ENCODE assay signal across 24 mouse cellular contexts in genomic region chr2:26323589-26324325, GRCm38 (mm10). TPM values are rescaled to one million over a fixed set of nuclear protein-coding genes. Genes with fewer than 3 reads are reported as not detected.
A peak's percentile ranks its signal among the peaks of the same experiment; 100 is the strongest.
DNase-seq lines count a peak whose midpoint lies in the region; ATAC-seq and TF ChIP-seq lines count a peak whose summit lies in the region.
"Had no signal": no experiment of that assay in that cellular context is flagged by ENCODE, and none has a peak within 500 bp of the region (broad histone marks: within the 10 kb centered on the region; RNA-seq: fewer than 3 reads in every experiment).

No protein-coding gene starts in this region.

- H3K4me3 ChIP-seq in heart, embryonic 15.5 days = no peak overlapping the region
- no peak overlapping the region for H3K4me3 ChIP-seq in heart, embryonic 10.5 days
- H3K4me3 ChIP-seq in hindbrain, embryonic 13.5 days = no peak overlapping the region
- H3K4me3 ChIP-seq in hindbrain, postnatal 0 days (ENCODE audit: low read length) = no peak overlapping the region
- H3K4me3 ChIP-seq: embryonic facial prominence, embryonic 10.5 days; forebrain, embryonic 13.5 days; kidney, embryonic 15.5 days had no signal

- peak; percentile 1 for DNase-seq in adrenal gland, adult 2 months
- DNase-seq in adrenal gland, postnatal 14 days = no peak
- DNase-seq in heart, adult 11 months = peak; percentile 91
- no peak for DNase-seq in heart, postnatal 36 days
- DNase-seq in heart, embryonic 10.5 days (ENCODE audit: low spot score) = no peak
- DNase-seq in hindbrain, postnatal 0 days (ENCODE audit: low spot score) = no peak
- DNase-seq: adrenal gland, postnatal 10 days; cerebellum, adult 11-12 months; cerebellum, postnatal 10 days; forebrain, postnatal 0 days; kidney, adult 2 months; kidney, postnatal 14 days had no signal

- peaks cover 66% of the 10 kb centered on the region for H3K4me1 ChIP-seq in heart, embryonic 15.5 days (replicated peaks)
- H3K4me1 ChIP-seq in heart, embryonic 10.5 days = peaks cover 27% of the 10 kb centered on the region
- H3K4me1 ChIP-seq in hindbrain, embryonic 13.5 days (replicated peaks) = peaks cover 38% of the 10 kb centered on the region
- peaks cover 19% of the 10 kb centered on the region for H3K4me1 ChIP-seq in hindbrain, postnatal 0 days (ENCODE audit: insufficient read depth, low read length)
- H3K4me1 ChIP-seq: kidney, embryonic 15.5 days had no signal

- H3K9me3 ChIP-seq in heart, embryonic 15.5 days (replicated peaks) = no peaks in the 10 kb centered on the region
- H3K9me3 ChIP-seq in heart, embryonic 10.5 days = no peaks in the 10 kb centered on the region
- no peaks in the 10 kb centered on the region for H3K9me3 ChIP-seq in hindbrain, embryonic 13.5 days
- H3K9me3 ChIP-seq in hindbrain, postnatal 0 days (ENCODE audit: low read length) = no peaks in the 10 kb centered on the region
- H3K9me3 ChIP-seq: embryonic facial prominence, embryonic 10.5 days; forebrain, embryonic 13.5 days; kidney, embryonic 15.5 days had no signal

- no peak for TF ChIP-seq CTCF in hindbrain, postnatal 0 days (IDR thresholded peaks at IDR 0.05; ENCODE audit: low read depth)

- peaks cover 38% of the 10 kb centered on the region for H3K36me3 ChIP-seq in heart, embryonic 15.5 days
- H3K36me3 ChIP-seq in heart, embryonic 10.5 days = peaks cover 80% of the 10 kb centered on the region
- peaks cover 62% of the 10 kb centered on the region for H3K36me3 ChIP-seq in hindbrain, embryonic 13.5 days
- peaks cover 52% of the 10 kb centered on the region for H3K36me3 ChIP-seq in hindbrain, postnatal 0 days (ENCODE audit: insufficient read depth, low read length)

- H3K9ac ChIP-seq in heart, embryonic 15.5 days = no peak overlapping the region; the same call in 1 of the 2 replicates
- H3K9ac ChIP-seq in hindbrain, embryonic 13.5 days = 0 out of 2 replicates have a peak overlapping the region, but pooled peaks have one; percentile 8
- no peak overlapping the region for H3K9ac ChIP-seq in hindbrain, postnatal 0 days (replicated peaks; ENCODE audit: low read length)
- H3K9ac ChIP-seq: forebrain, embryonic 13.5 days; forebrain, postnatal 0 days; hindbrain, embryonic 14.5 days; kidney, embryonic 15.5 days had no signal

- no peaks in the 10 kb centered on the region for H3K27me3 ChIP-seq in heart, embryonic 15.5 days
- no peaks in the 10 kb centered on the region for H3K27me3 ChIP-seq in heart, embryonic 10.5 days (ENCODE audit: insufficient read depth, poor library complexity, severe bottlenecking)
- H3K27me3 ChIP-seq in hindbrain, embryonic 13.5 days = no peaks in the 10 kb centered on the region
- no peaks in the 10 kb centered on the region for H3K27me3 ChIP-seq in hindbrain, postnatal 0 days (ENCODE audit: insufficient read depth, low read length)
- H3K27me3 ChIP-seq: forebrain, embryonic 13.5 days; kidney, embryonic 15.5 days; Patski had no signal

- no peak overlapping the region for H3K4me2 ChIP-seq in heart, embryonic 15.5 days
- no peak overlapping the region for H3K4me2 ChIP-seq in hindbrain, embryonic 13.5 days
- no peak overlapping the region for H3K4me2 ChIP-seq in hindbrain, postnatal 0 days (ENCODE audit: low read depth, low read length)
- H3K4me2 ChIP-seq: forebrain, embryonic 13.5 days; hindbrain, embryonic 14.5 days; kidney, embryonic 15.5 days had no signal

- peak overlapping the region; percentile 66 for H3K27ac ChIP-seq in heart, embryonic 15.5 days
- H3K27ac ChIP-seq in heart, embryonic 10.5 days = no peak overlapping the region
- no peak overlapping the region for H3K27ac ChIP-seq in hindbrain, embryonic 13.5 days
- H3K27ac ChIP-seq in hindbrain, postnatal 0 days = no peak overlapping the region
- H3K27ac ChIP-seq: embryonic facial prominence, embryonic 10.5 days; forebrain, embryonic 13.5 days; hindbrain, embryonic 14.5 days; kidney, embryonic 15.5 days had no signal

- WGBS in heart, embryonic 15.5 days = 68% methylated on average over 13 of the region's 13 CpGs
- 87% methylated on average over 13 of the region's 13 CpGs for WGBS in heart, embryonic 10.5 days
- WGBS in hindbrain, embryonic 13.5 days = 95% methylated on average over 13 of the region's 13 CpGs
- 93% methylated on average over 13 of the region's 13 CpGs for WGBS in hindbrain, postnatal 0 days

- peak; percentile 65 for ATAC-seq in heart, embryonic 15.5 days (replicated peaks; ENCODE audit: insufficient number of reproducible peaks, insufficient read depth, low FRiP score, low read depth)
- ATAC-seq in hindbrain, embryonic 13.5 days (ENCODE audit: low FRiP score) = no peak
- no peak for ATAC-seq in hindbrain, postnatal 0 days
- ATAC-seq: activated CD4-positive, CD25-positive, alpha-beta regulatory T cell, adult 4 months; forebrain, embryonic 13.5 days; forebrain, postnatal 0 days; intestine, embryonic 16.5 days; Patski had no signal

- intact Hi-C loops in heart, postnatal 36 days (cut with DNase I) = no loop called here

RNA-seq across cellular contexts. Expression of gene Gpsm1, which starts 8.4 kb away (rescaled TPM):
- total RNA-seq in adrenal gland, adult 2 months (2021) = 10 to 100 TPM in 1 of 2 experiments, 1 to 10 TPM in 1; 9.4 to 14.9 TPM
- 20.0 and 24.1 TPM in 2 replicates for polyA plus RNA-seq in adrenal gland, adult 2 months (2012; rRNA removed)
- total RNA-seq in adrenal gland, postnatal 14 days (2021) = 14.1 TPM in 2 replicates
- 100 to 1,000 TPM; 208 to 243 TPM for total RNA-seq in heart, postnatal 36 days (2021)
- polyA plus RNA-seq in heart, embryonic 15.5 days (2015; fragmentation: Nextera tagmentation; extraction: Ambion mirVana) = 64.4 and 71.6 TPM in 2 replicates
- polyA plus RNA-seq in heart, embryonic 10.5 days (2016; fragmentation: Nextera tagmentation; extraction: Ambion mirVana) = 43.7 and 53.9 TPM in 2 replicates
- polyA plus RNA-seq in hindbrain, embryonic 13.5 days (2015; fragmentation: Nextera tagmentation; extraction: Ambion mirVana) = 149 and 165 TPM in 2 replicates
- 310 and 330 TPM in 2 replicates for total RNA-seq in hindbrain, postnatal 0 days (2014; rRNA removed)
- 147 and 155 TPM in 2 replicates for polyA plus RNA-seq in hindbrain, postnatal 0 days (2015; fragmentation: Nextera tagmentation; extraction: Ambion mirVana)

RNA-seq across cellular contexts. Expression of gene Dnlz, which starts 28.2 kb away (rescaled TPM):
- 10 to 100 TPM; 20.6 to 25.6 TPM for total RNA-seq in adrenal gland, adult 2 months (2021)
- polyA plus RNA-seq in adrenal gland, adult 2 months (2012; rRNA removed) = 30.6 and 31.1 TPM in 2 replicates
- 19.0 and 19.8 TPM in 2 replicates for total RNA-seq in adrenal gland, postnatal 14 days (2021)
- 10 to 100 TPM; 21.1 to 21.4 TPM for total RNA-seq in heart, postnatal 36 days (2021)
- polyA plus RNA-seq in heart, embryonic 15.5 days (2015; fragmentation: Nextera tagmentation; extraction: Ambion mirVana) = 22.1 and 27.9 TPM in 2 replicates
- 32.7 and 34.7 TPM in 2 replicates for polyA plus RNA-seq in heart, embryonic 10.5 days (2016; fragmentation: Nextera tagmentation; extraction: Ambion mirVana)
- 29.0 and 29.6 TPM in 2 replicates for polyA plus RNA-seq in hindbrain, embryonic 13.5 days (2015; fragmentation: Nextera tagmentation; extraction: Ambion mirVana)
- total RNA-seq in hindbrain, postnatal 0 days (2014; rRNA removed) = 38.2 and 38.5 TPM in 2 replicates
- polyA plus RNA-seq in hindbrain, postnatal 0 days (2015; fragmentation: Nextera tagmentation; extraction: Ambion mirVana) = 25.6 and 28.2 TPM in 2 replicates

RNA-seq across cellular contexts. Expression of gene Ccdc187, which starts 29.4 kb away (rescaled TPM):
- total RNA-seq in adrenal gland, adult 2 months (2021) = 1 to 10 TPM in 1 of 2 experiments, under 1 TPM in 1; 0.58 to 1.0 TPM
- polyA plus RNA-seq in adrenal gland, adult 2 months (2012; rRNA removed) = 0.51 and 0.83 TPM in 2 replicates
- total RNA-seq in adrenal gland, postnatal 14 days (2021) = 1.0 and 1.5 TPM in 2 replicates
- under 1 TPM; 0.03 to 0.08 TPM for total RNA-seq in heart, postnatal 36 days (2021)
- polyA plus RNA-seq in heart, embryonic 15.5 days (2015; fragmentation: Nextera tagmentation; extraction: Ambion mirVana) = 0.08 and 0.15 TPM in 2 replicates
- polyA plus RNA-seq in heart, embryonic 10.5 days (2016; fragmentation: Nextera tagmentation; extraction: Ambion mirVana) = 0.02 TPM in 1 of 2 replicates, not detected in the other
- polyA plus RNA-seq in hindbrain, embryonic 13.5 days (2015; fragmentation: Nextera tagmentation; extraction: Ambion mirVana) = 0.18 and 0.23 TPM in 2 replicates
- 1.3 and 2.7 TPM in 2 replicates for total RNA-seq in hindbrain, postnatal 0 days (2014; rRNA removed)
- polyA plus RNA-seq in hindbrain, postnatal 0 days (2015; fragmentation: Nextera tagmentation; extraction: Ambion mirVana) = 0.18 TPM in 2 replicates
- total RNA-seq: gastrocnemius, adult 8-10 months; hematopoietic stem cell, adult 5-6 weeks had no signal
- polyA plus RNA-seq: activated CD4-positive, CD25-positive, alpha-beta regulatory T cell, adult 4 months; C2C12 had no signal

RNA-seq across cellular contexts. Expression of gene Card9, which starts 37.0 kb away (rescaled TPM):
- 1 to 10 TPM; 1.3 to 1.7 TPM for total RNA-seq in adrenal gland, adult 2 months (2021)
- polyA plus RNA-seq in adrenal gland, adult 2 months (2012; rRNA removed) = 4.9 and 5.0 TPM in 2 replicates
- total RNA-seq in adrenal gland, postnatal 14 days (2021) = 1.2 and 1.6 TPM in 2 replicates
- total RNA-seq in heart, postnatal 36 days (2021) = 1 to 10 TPM; 1.4 to 1.5 TPM
- polyA plus RNA-seq in heart, embryonic 15.5 days (2015; fragmentation: Nextera tagmentation; extraction: Ambion mirVana) = 0.60 and 1.7 TPM in 2 replicates
- polyA plus RNA-seq in heart, embryonic 10.5 days (2016; fragmentation: Nextera tagmentation; extraction: Ambion mirVana) = 0.31 and 0.62 TPM in 2 replicates
- polyA plus RNA-seq in hindbrain, embryonic 13.5 days (2015; fragmentation: Nextera tagmentation; extraction: Ambion mirVana) = 1.3 and 1.6 TPM in 2 replicates
- 2.0 and 24.2 TPM in 2 replicates for total RNA-seq in hindbrain, postnatal 0 days (2014; rRNA removed)
- polyA plus RNA-seq in hindbrain, postnatal 0 days (2015; fragmentation: Nextera tagmentation; extraction: Ambion mirVana) = 1.5 and 1.6 TPM in 2 replicates

RNA-seq across cellular contexts. Expression of gene Snapc4, which starts 56.7 kb away (rescaled TPM):
- 10 to 100 TPM; 19.1 to 23.3 TPM for total RNA-seq in adrenal gland, adult 2 months (2021)
- 42.8 and 55.3 TPM in 2 replicates for polyA plus RNA-seq in adrenal gland, adult 2 months (2012; rRNA removed)
- total RNA-seq in adrenal gland, postnatal 14 days (2021) = 26.9 and 33.7 TPM in 2 replicates
- total RNA-seq in heart, postnatal 36 days (2021) = 1 to 10 TPM; 8.5 to 9.3 TPM
- 16.8 and 19.6 TPM in 2 replicates for polyA plus RNA-seq in heart, embryonic 15.5 days (2015; fragmentation: Nextera tagmentation; extraction: Ambion mirVana)
- polyA plus RNA-seq in heart, embryonic 10.5 days (2016; fragmentation: Nextera tagmentation; extraction: Ambion mirVana) = 27.1 and 31.7 TPM in 2 replicates
- 27.8 and 35.2 TPM in 2 replicates for polyA plus RNA-seq in hindbrain, embryonic 13.5 days (2015; fragmentation: Nextera tagmentation; extraction: Ambion mirVana)
- 44.7 and 56.4 TPM in 2 replicates for total RNA-seq in hindbrain, postnatal 0 days (2014; rRNA removed)
- 25.6 and 26.1 TPM in 2 replicates for polyA plus RNA-seq in hindbrain, postnatal 0 days (2015; fragmentation: Nextera tagmentation; extraction: Ambion mirVana)

Comparison
In these comparisons a context has a peak if more than half of its experiments do, and no peak if none do; other contexts are left out.
1. DNase-seq: peak in adrenal gland, adult 2 months (single experiment) and heart, adult 11 months (single experiment); none in adrenal gland, postnatal 14 days (single experiment), heart, postnatal 36 days (0 of 2), heart, embryonic 10.5 days (single experiment) and hindbrain, postnatal 0 days (single experiment).